Mouse (Mus musculus): ENCODE data around the gene Acvr1. TPM values are rescaled to one million over a fixed set of nuclear protein-coding genes. Genes with fewer than 3 reads are reported as not detected.

Gene Acvr1
- polyA plus RNA-seq, 2 experiments, result 13.2 to 30.3 TPM

GRCm38 (mm10) chr2:58603379-58603778, 36.4 kb upstream of the Acvr1 start:
- DNase-seq (ENCODE audit: low spot score) (no peak), ATAC-seq (ENCODE audit: low FRiP score, low read depth) (no peak)
- Histone ChIP-seq H3K4me1 (ENCODE audit: control insufficient read depth, insufficient read depth, low read length) (no peaks in the 10 kb centered on the region), H3K9me3 (ENCODE audit: control insufficient read depth, low read length) (no peaks in the 10 kb centered on the region), H3K4me3 (replicated peaks; ENCODE audit: low read length) (no peak overlapping the region), H3K27ac (replicated peaks; ENCODE audit: low read depth, low read length) (no peak overlapping the region), H3K27me3 (ENCODE audit: control insufficient read depth, insufficient read depth, low read length) (no peaks in the 10 kb centered on the region), H3K36me3 (ENCODE audit: control insufficient read depth, insufficient read depth, low read length) (no peaks in the 10 kb centered on the region), H3K4me2 (replicated peaks; ENCODE audit: low read depth, low read length, severe bottlenecking) (no peak overlapping the region), H3K9ac (ENCODE audit: low read depth, low read length, severe bottlenecking) (no peak overlapping the region)
- WGBS, result 83% methylated on average over 3 of the region's 3 CpGs
- no peak for TF ChIP-seq POLR2A (IDR thresholded peaks at IDR 0.05; ENCODE audit: borderline replicate concordance, extremely low read depth, insufficient read depth, insufficient read length)

- no peak overlapping the region for H3K4me2 ChIP-seq (replicated peaks; ENCODE audit: low read depth, low read length, severe bottlenecking)
- H3K27me3 ChIP-seq (ENCODE audit: control insufficient read depth, insufficient read depth, low read length), result no peaks in the 10 kb centered on the region
- peaks cover 3% of the 10 kb centered on the region; the same call in 1 of the 2 replicates for H3K4me1 ChIP-seq (ENCODE audit: control insufficient read depth, insufficient read depth, low read length)
- ATAC-seq (ENCODE audit: low FRiP score, low read depth), result no peak
- TF ChIP-seq POLR2A (IDR thresholded peaks at IDR 0.05; ENCODE audit: borderline replicate concordance, extremely low read depth, insufficient read depth, insufficient read length), result no peak
- no peak overlapping the region for H3K27ac ChIP-seq (replicated peaks; ENCODE audit: low read depth, low read length)
- no peak for DNase-seq (ENCODE audit: low spot score)
- no peaks in the 10 kb centered on the region for H3K36me3 ChIP-seq (ENCODE audit: control insufficient read depth, insufficient read depth, low read length)
- no peak overlapping the region for H3K4me3 ChIP-seq (replicated peaks; ENCODE audit: low read length)
- no peaks in the 10 kb centered on the region for H3K9me3 ChIP-seq (ENCODE audit: control insufficient read depth, low read length)
- no peak overlapping the region for H3K9ac ChIP-seq (ENCODE audit: low read depth, low read length, severe bottlenecking)
- whole genome bisulfite sequencing, result 80% methylated on average over 4 of the region's 4 CpGs
Measured at GRCm38 (mm10) chr2:58601382-58601781, 34.4 kb upstream of the Acvr1 start.

GRCm38 (mm10) chr2:58599639-58600038, 32.7 kb upstream of the Acvr1 start:
- 89% methylated on average over 6 of the region's 6 CpGs for WGBS
- Histone ChIP-seq H3K4me1 (ENCODE audit: control insufficient read depth, insufficient read depth, low read length) (peaks cover 10% of the 10 kb centered on the region), H3K36me3 (ENCODE audit: control insufficient read depth, insufficient read depth, low read length) (no peaks in the 10 kb centered on the region), H3K4me3 (replicated peaks; ENCODE audit: low read length) (no peak overlapping the region), H3K9me3 (ENCODE audit: control insufficient read depth, low read length) (no peaks in the 10 kb centered on the region), H3K27me3 (ENCODE audit: control insufficient read depth, insufficient read depth, low read length) (no peaks in the 10 kb centered on the region), H3K27ac (replicated peaks; ENCODE audit: low read depth, low read length) (no peak overlapping the region), H3K4me2 (replicated peaks; ENCODE audit: low read depth, low read length, severe bottlenecking) (no peak overlapping the region), H3K9ac (ENCODE audit: low read depth, low read length, severe bottlenecking) (no peak overlapping the region)
- DNase-seq (ENCODE audit: low spot score) (no peak), ATAC-seq (ENCODE audit: low FRiP score, low read depth) (no peak)
- TF ChIP-seq POLR2A (IDR thresholded peaks at IDR 0.05; ENCODE audit: borderline replicate concordance, extremely low read depth, insufficient read depth, insufficient read length), result no peak

GRCm38 (mm10) chr2:58597556-58597955, 30.6 kb upstream of the Acvr1 start:
- DNase-seq (ENCODE audit: low spot score), result no peak
- Histone ChIP-seq H3K36me3 (ENCODE audit: control insufficient read depth, insufficient read depth, low read length) (no peaks in the 10 kb centered on the region), H3K4me2 (replicated peaks; ENCODE audit: low read depth, low read length, severe bottlenecking) (no peak overlapping the region), H3K27ac (replicated peaks; ENCODE audit: low read depth, low read length) (no peak overlapping the region), H3K4me1 (ENCODE audit: control insufficient read depth, insufficient read depth, low read length) (peaks cover 10% of the 10 kb centered on the region), H3K27me3 (ENCODE audit: control insufficient read depth, insufficient read depth, low read length) (no peaks in the 10 kb centered on the region), H3K9me3 (ENCODE audit: control insufficient read depth, low read length) (no peaks in the 10 kb centered on the region), H3K4me3 (replicated peaks; ENCODE audit: low read length) (no peak overlapping the region), H3K9ac (ENCODE audit: low read depth, low read length, severe bottlenecking) (no peak overlapping the region)
- ATAC-seq (ENCODE audit: low FRiP score, low read depth), result no peak
- WGBS, result 93% methylated on average over 3 of the region's 3 CpGs
- TF ChIP-seq POLR2A (IDR thresholded peaks at IDR 0.05; ENCODE audit: borderline replicate concordance, extremely low read depth, insufficient read depth, insufficient read length), result no peak

- Histone ChIP-seq H3K27ac (replicated peaks; ENCODE audit: low read depth, low read length) (0 out of 2 replicates have a peak overlapping the region, but pooled peaks have one; percentile 39), H3K4me2 (replicated peaks; ENCODE audit: low read depth, low read length, severe bottlenecking) (no peak overlapping the region), H3K27me3 (ENCODE audit: control insufficient read depth, insufficient read depth, low read length) (no peaks in the 10 kb centered on the region), H3K9me3 (ENCODE audit: control insufficient read depth, low read length) (no peaks in the 10 kb centered on the region), H3K4me1 (ENCODE audit: control insufficient read depth, insufficient read depth, low read length) (peaks cover 10% of the 10 kb centered on the region), H3K4me3 (replicated peaks; ENCODE audit: low read length) (no peak overlapping the region), H3K9ac (ENCODE audit: low read depth, low read length, severe bottlenecking) (no peak overlapping the region), H3K36me3 (ENCODE audit: control insufficient read depth, insufficient read depth, low read length) (no peaks in the 10 kb centered on the region)
- WGBS, result 69% methylated on average over 17 of the region's 17 CpGs
- DNase-seq (ENCODE audit: low spot score) (no peak), ATAC-seq (ENCODE audit: low FRiP score, low read depth) (no peak)
- no peak for TF ChIP-seq POLR2A (IDR thresholded peaks at IDR 0.05; ENCODE audit: borderline replicate concordance, extremely low read depth, insufficient read depth, insufficient read length)
Measured at GRCm38 (mm10) chr2:58596774-58597342, 29.9 kb upstream of the Acvr1 start.

Measured in limb, embryonic 14.5 days (tissue).